19 mouse cellular contexts compared by ENCODE assay signal in the genomic region with DNA sequence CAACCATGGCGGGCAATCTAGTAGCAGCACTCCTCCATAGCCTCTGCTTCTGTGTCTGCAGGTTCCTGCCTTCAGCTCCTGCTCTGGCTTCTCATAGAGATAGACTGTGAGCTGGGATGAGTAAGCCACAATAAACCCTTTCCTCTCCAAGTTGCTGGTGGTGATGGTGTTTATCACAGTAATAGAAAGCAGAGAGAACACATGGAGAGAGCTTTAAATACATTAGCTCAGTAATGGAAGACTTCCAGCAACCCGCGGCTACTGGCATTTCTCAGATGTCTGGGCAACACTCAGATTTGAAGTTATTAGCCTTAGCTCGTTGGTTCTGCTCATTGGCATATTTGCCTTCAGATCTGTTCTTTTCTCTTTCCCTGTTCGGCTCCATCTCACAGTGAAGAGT. TPM values are rescaled to one million over a fixed set of nuclear protein-coding genes. Genes with fewer than 3 reads are reported as not detected.
A peak's percentile ranks its signal among the peaks of the same experiment; 100 is the strongest.
DNase-seq lines count a peak whose midpoint lies in the region; ATAC-seq and TF ChIP-seq lines count a peak whose summit lies in the region.
"Had no signal": no experiment of that assay in that cellular context is flagged by ENCODE, and none has a peak within 500 bp of the region (broad histone marks: within the 10 kb centered on the region; RNA-seq: fewer than 3 reads in every experiment).

No protein-coding gene starts in this region.

- in situ Hi-C loops in Patski (cut with MboI; ENCODE audit: low pct_unique_long_range_greater_than_20kb) = no loop called here

- H3K9ac ChIP-seq in kidney, embryonic 14.5 days (ENCODE audit: low read depth, low read length) = no peak overlapping the region
- H3K9ac ChIP-seq in heart, embryonic 12.5 days = no peak overlapping the region
- H3K9ac ChIP-seq: midbrain, embryonic 12.5 days; neural tube, embryonic 13.5 days had no signal

- DNase-seq in kidney, adult 11 months = peak; percentile 15
- peak; percentile 73 for DNase-seq in Patski (ENCODE audit: low read depth, low spot score)
- peak; percentile 3 for DNase-seq in cerebellum, adult 8-10 months
- DNase-seq in embryonic facial prominence, embryonic 10.5 days (ENCODE audit: low spot score) = no peak
- no peak for DNase-seq in adrenal gland, adult 18-20 months (ENCODE audit: low spot score in 2 of 2)
- DNase-seq: heart, postnatal 14 days; lung, postnatal 10 days had no signal

- no peaks in the 10 kb centered on the region for H3K79me2 ChIP-seq in myocyte (ENCODE audit: control insufficient read depth, insufficient read depth)

- no peak overlapping the region for H3K4me2 ChIP-seq in kidney, embryonic 14.5 days (replicated peaks; ENCODE audit: low read depth, low read length)
- H3K4me2 ChIP-seq in myocyte (ENCODE audit: low read depth) = peak overlapping the region; percentile 32
- no peak overlapping the region for H3K4me2 ChIP-seq in heart, embryonic 12.5 days
- H3K4me2 ChIP-seq: liver, embryonic 11.5 days; midbrain, embryonic 12.5 days; neural tube, embryonic 13.5 days had no signal

- H3K36me3 ChIP-seq in kidney, embryonic 14.5 days (ENCODE audit: control insufficient read depth, insufficient read depth, low read length) = no peaks in the 10 kb centered on the region
- no peaks in the 10 kb centered on the region for H3K36me3 ChIP-seq in myocyte (ENCODE audit: control insufficient read depth, insufficient read depth)
- H3K36me3 ChIP-seq in embryonic facial prominence, embryonic 10.5 days (replicated peaks) = no peaks in the 10 kb centered on the region
- no peaks in the 10 kb centered on the region for H3K36me3 ChIP-seq in heart, embryonic 12.5 days
- H3K36me3 ChIP-seq: forebrain, embryonic 10.5 days; midbrain, embryonic 12.5 days; neural tube, embryonic 13.5 days had no signal

- H3K4me1 ChIP-seq in kidney, embryonic 14.5 days (ENCODE audit: control insufficient read depth, insufficient read depth, low read length) = no peaks in the 10 kb centered on the region
- peaks cover 7% of the 10 kb centered on the region; the same call in 1 of the 2 replicates for H3K4me1 ChIP-seq in embryonic facial prominence, embryonic 10.5 days
- peaks cover 8% of the 10 kb centered on the region; the same call in 1 of the 2 replicates for H3K4me1 ChIP-seq in heart, embryonic 12.5 days (replicated peaks)

- CTCF ChIA-PET in Patski (lab: Charles Lee) = no interaction called here

- H3K27me3 ChIP-seq in kidney, embryonic 14.5 days (ENCODE audit: control insufficient read depth, insufficient read depth, low read length) = no peaks in the 10 kb centered on the region
- H3K27me3 ChIP-seq in Patski (no peaks in the 10 kb centered on the region), myocyte (ENCODE audit: control insufficient read depth, insufficient read depth, insufficient read length) (no peaks in the 10 kb centered on the region)
- H3K27me3 ChIP-seq in embryonic facial prominence, embryonic 10.5 days (replicated peaks; ENCODE audit: low read depth, poor library complexity, severe bottlenecking) = no peaks in the 10 kb centered on the region
- H3K27me3 ChIP-seq in heart, embryonic 12.5 days (replicated peaks) = no peaks in the 10 kb centered on the region
- H3K27me3 ChIP-seq: CH12.LX; midbrain, embryonic 12.5 days; neural tube, embryonic 13.5 days had no signal

- H3K9me3 ChIP-seq in kidney, embryonic 14.5 days (ENCODE audit: control insufficient read depth, low read length) = no peaks in the 10 kb centered on the region
- no peaks in the 10 kb centered on the region for H3K9me3 ChIP-seq in embryonic facial prominence, embryonic 10.5 days
- H3K9me3 ChIP-seq in heart, embryonic 12.5 days (replicated peaks) = no peaks in the 10 kb centered on the region
- H3K9me3 ChIP-seq: forebrain, embryonic 10.5 days; midbrain, embryonic 12.5 days; neural tube, embryonic 13.5 days had no signal

- no peak for TF ChIP-seq POLR2A in myocyte (IDR thresholded peaks at IDR 0.05; ENCODE audit: insufficient read length, low read depth)

- ATAC-seq in kidney, embryonic 14.5 days (ENCODE audit: low FRiP score, low TSS enrichment) = no peak
- ATAC-seq in Patski = no peak
- no peak for ATAC-seq in heart, embryonic 12.5 days (ENCODE audit: insufficient number of reproducible peaks, low FRiP score)
- ATAC-seq: intestine, embryonic 16.5 days had no signal

- H3K4me3 ChIP-seq in kidney, embryonic 14.5 days (ENCODE audit: low read length) = no peak overlapping the region
- no peak overlapping the region for H3K4me3 ChIP-seq in myocyte
- H3K4me3 ChIP-seq in embryonic facial prominence, embryonic 10.5 days = no peak overlapping the region
- H3K4me3 ChIP-seq in heart, embryonic 12.5 days = no peak overlapping the region
- H3K4me3 ChIP-seq: forebrain, embryonic 10.5 days; midbrain, embryonic 12.5 days; neural tube, embryonic 13.5 days had no signal

- POLR2A ChIA-PET in Patski (lab: Charles Lee) = interaction anchor here (1.0 kb wide), 1 partner anchor 43 kb away, joined by 3 read pairs; no protein-coding TSS in a partner anchor

- no peak for TF ChIP-seq CTCF in Patski (IDR thresholded peaks at IDR 0.05)

- WGBS in kidney, embryonic 14.5 days = 74% methylated on average over 5 of the region's 5 CpGs
- 88% methylated on average over 5 of the region's 5 CpGs for WGBS in embryonic facial prominence, embryonic 10.5 days
- WGBS in heart, embryonic 12.5 days = 70% methylated on average over 5 of the region's 5 CpGs

- H3K27ac ChIP-seq in kidney, embryonic 14.5 days (ENCODE audit: low read depth, low read length) = no peak overlapping the region
- no peak overlapping the region for H3K27ac ChIP-seq in embryonic facial prominence, embryonic 10.5 days (replicated peaks)
- no peak overlapping the region for H3K27ac ChIP-seq in heart, embryonic 12.5 days (ENCODE audit: poor library complexity, severe bottlenecking)
- H3K27ac ChIP-seq: forebrain, embryonic 10.5 days; midbrain, embryonic 12.5 days; neural tube, embryonic 13.5 days had no signal

- no peak overlapping the region for H3ac ChIP-seq in myocyte (ENCODE audit: control insufficient read depth, insufficient read length)

TF ChIP-seq in myocyte, 11 proteins besides CTCF, POLR2A, EP300 and RAD21:
- TF ChIP-seq POLR2AphosphoS2 (IDR thresholded peaks at IDR 0.05; ENCODE audit: insufficient read length, low read depth) = no peak
- no peak for TF ChIP-seq MAX (IDR thresholded peaks at IDR 0.05; ENCODE audit: low read depth)
- no peak for TF ChIP-seq MYOG (IDR thresholded peaks at IDR 0.05; ENCODE audit: control insufficient read depth in 1 of 3, insufficient read depth in 1 of 3, insufficient read length in 2 of 3, low read depth in 2 of 3)
- TF ChIP-seq USF1 (IDR thresholded peaks at IDR 0.05; ENCODE audit: low read depth) = no peak
- no peak for TF ChIP-seq MYOD1 (IDR thresholded peaks at IDR 0.05; ENCODE audit: control insufficient read depth in 1 of 3, insufficient read length in 2 of 3, low read depth in 2 of 3)
- no peak for TF ChIP-seq TCF3 (IDR thresholded peaks at IDR 0.05; ENCODE audit: insufficient read length, low read depth)
- no peak for TF ChIP-seq TCF12 (IDR thresholded peaks at IDR 0.05; ENCODE audit: insufficient read depth, poor library complexity, severe bottlenecking)
- TF ChIP-seq SRF (IDR thresholded peaks at IDR 0.05; ENCODE audit: control insufficient read depth, insufficient read length, low read depth) = no peak
- TF ChIP-seq E2F4 (IDR thresholded peaks at IDR 0.05; ENCODE audit: insufficient read depth) = no peak
- TF ChIP-seq CEBPB (IDR thresholded peaks at IDR 0.05; ENCODE audit: insufficient read depth, poor library complexity, severe bottlenecking) = no peak
- TF ChIP-seq REST (IDR thresholded peaks at IDR 0.05; ENCODE audit: insufficient read depth, insufficient read length) = no peak

RNA-seq across cellular contexts. Expression of gene Tnpo1, which starts 27.6 kb away (rescaled TPM):
- polyA plus RNA-seq in kidney, embryonic 14.5 days (2014; fragmentation: Nextera tagmentation; extraction: Ambion mirVana) = 68.3 and 76.8 TPM in 2 replicates
- polyA plus RNA-seq in Patski (2021) = 61.7 TPM
- polyA plus RNA-seq in myocyte (2012; fragmentation: generic; extraction: Trizol) = 36.0 TPM
- 78.0 and 79.7 TPM in 2 replicates for polyA plus RNA-seq in embryonic facial prominence, embryonic 10.5 days (2016; fragmentation: Nextera tagmentation; extraction: Ambion mirVana)
- total RNA-seq in adrenal gland, adult 18-20 months (2021) = 100 to 1,000 TPM; 103 to 135 TPM
- 54.1 and 58.0 TPM in 2 replicates for polyA plus RNA-seq in heart, embryonic 12.5 days (2016; fragmentation: Nextera tagmentation; extraction: Ambion mirVana)

RNA-seq across cellular contexts. Expression of gene 1700024P04Rik, which starts 30.5 kb away (rescaled TPM):
- polyA plus RNA-seq in kidney, embryonic 14.5 days (2014; fragmentation: Nextera tagmentation; extraction: Ambion mirVana) = not detected in 2 replicates
- polyA plus RNA-seq in Patski (2021) = not detected
- polyA plus RNA-seq in myocyte (2012; fragmentation: generic; extraction: Trizol) = not detected
- polyA plus RNA-seq in embryonic facial prominence, embryonic 10.5 days (2016; fragmentation: Nextera tagmentation; extraction: Ambion mirVana) = not detected in 2 replicates
- not detected for total RNA-seq in adrenal gland, adult 18-20 months (2021)
- not detected in 2 replicates for polyA plus RNA-seq in heart, embryonic 12.5 days (2016; fragmentation: Nextera tagmentation; extraction: Ambion mirVana)
- total RNA-seq: CH12.LX; granulocyte monocyte progenitor cell, adult 5-6 weeks; heart, postnatal 14 days; left cerebral cortex, adult 8-10 months had no signal
- polyA plus RNA-seq: forebrain, embryonic 10.5 days; intestine, embryonic 16.5 days; liver, embryonic 11.5 days; midbrain, embryonic 12.5 days; neural tube, embryonic 13.5 days; stomach, embryonic 16.5 days had no signal

Comparison
In these comparisons a context has a peak if more than half of its experiments do, and no peak if none do; other contexts are left out.
1. DNase-seq: peak in kidney, adult 11 months (single experiment), Patski (single experiment) and cerebellum, adult 8-10 months (single experiment); none in embryonic facial prominence, embryonic 10.5 days (single experiment) and adrenal gland, adult 18-20 months (0 of 2).